Mouse (Mus musculus) R1 (cell line): ENCODE measurements around the gene Zfp322a.

Experiments
- DNase-seq: peaks from one replicate; pipeline ENCODE4 v3.0.0-alpha.2; 2018; ENCODE audit warnings: low read depth, low spot score

Gene Zfp322a

DNA sequence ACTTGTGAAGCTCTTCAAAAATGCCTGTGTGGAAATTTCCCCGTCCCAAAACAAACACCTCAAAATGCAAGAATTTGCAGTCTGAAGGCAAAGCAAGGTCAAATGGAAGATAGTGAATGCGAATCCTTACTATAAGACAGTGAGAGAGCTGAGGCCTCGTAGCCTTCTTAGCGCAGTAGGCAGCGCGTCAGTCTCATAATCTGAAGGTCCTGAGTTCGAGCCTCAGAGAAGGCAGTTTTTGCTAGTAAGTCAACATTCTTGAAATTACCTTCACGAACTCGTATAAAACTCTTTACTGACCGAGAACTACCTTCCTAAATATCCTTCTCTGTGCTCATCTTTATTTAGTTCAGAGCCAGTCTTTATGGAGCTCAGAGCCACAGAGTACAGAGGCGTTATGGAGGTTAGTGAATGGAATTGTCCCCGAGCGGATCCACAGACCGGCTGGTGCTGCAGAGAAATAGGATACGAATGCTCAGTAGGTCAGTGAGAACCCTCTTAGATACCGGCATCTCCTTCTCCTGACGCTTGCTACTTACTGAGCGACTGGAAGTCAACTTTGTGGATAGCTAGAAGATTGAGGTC, 51.6 kb downstream of the Zfp322a start:
- peak; percentile 89 for DNase-seq

DNA sequence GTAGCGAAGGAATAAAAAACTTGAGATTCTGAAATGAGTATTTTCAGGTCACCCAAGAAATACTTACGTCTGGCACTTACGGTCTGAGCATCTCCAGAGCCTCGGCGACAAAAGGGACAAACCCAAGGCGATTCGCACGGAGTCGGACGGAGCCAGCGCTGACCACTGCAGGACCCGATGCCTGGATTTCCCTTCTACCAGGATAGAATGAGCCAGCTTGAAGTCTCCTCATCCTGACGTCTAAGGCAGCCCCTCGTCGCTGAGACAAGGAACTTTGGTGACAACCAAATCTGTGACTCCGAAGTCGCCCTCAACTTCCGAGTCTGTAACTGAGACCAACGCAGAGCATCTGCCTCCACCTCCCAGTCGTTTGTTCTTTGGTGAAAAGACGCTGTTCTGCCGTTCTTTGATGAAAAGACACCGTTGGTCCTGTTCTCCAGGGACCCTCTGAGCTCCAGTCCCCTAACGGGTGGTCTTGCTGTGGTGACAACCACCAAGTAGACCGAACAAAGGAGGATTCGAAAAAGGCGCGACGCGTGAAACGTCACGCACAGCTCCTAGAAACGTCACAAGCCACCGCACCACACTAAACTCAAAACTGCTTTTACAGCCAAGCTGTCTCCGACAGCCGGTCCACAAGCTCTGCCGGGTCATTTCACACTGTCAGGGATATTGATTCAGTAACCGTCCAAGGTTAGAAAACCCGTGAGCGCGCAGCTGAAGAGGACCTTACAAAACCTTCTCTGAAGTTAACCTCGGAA, 55.9 kb downstream of the Zfp322a start:
- DNase-seq = peak; percentile 21

DNA sequence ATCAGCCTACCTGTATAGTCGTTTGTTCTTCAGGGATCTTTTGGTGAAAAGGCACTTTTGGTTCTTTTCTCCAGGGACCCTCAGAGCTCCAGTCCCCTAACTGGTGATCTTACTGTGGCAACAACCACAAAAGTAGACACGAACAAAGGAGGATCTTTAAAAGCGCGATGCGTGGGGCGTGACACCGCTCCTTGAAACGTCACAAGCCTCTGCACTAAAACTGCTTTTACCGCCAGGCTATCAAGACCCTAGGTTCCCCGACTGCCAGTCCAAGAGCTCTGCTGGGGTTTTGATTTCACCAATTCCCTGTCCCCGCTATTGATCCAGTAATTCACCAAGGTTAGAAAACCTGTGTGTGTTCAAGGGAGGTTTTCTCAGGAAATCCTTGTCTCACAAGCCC, 59.0 kb downstream of the Zfp322a start:
- peak; percentile 34 for DNase-seq

DNA sequence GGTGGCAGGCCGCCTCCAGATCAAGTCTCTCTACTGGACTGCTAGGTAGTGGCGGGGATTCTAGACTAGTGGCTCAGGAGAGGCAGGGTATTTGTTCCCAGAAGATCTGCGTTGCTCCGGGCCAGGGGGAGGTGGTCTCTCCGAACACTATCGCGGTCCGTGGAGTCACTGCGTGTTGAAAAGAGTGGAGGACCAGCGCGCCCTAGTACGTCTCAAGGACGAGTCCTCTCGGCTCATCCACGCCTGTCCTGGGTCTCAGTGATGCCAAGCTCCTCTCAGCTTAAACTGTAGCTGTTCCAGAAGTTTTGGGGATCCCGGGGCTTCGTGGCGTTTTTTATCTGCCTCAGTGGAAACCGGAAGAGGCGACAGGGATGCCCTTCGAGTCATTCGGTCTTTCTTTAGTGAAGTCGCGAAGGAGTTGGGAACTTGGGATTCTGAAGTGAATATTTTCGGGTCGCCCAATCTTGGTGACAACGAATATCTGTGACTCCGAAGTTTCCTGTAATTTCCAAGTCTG, 59.5 kb downstream of the Zfp322a start:
- DNase-seq = peak; percentile 78

DNA sequence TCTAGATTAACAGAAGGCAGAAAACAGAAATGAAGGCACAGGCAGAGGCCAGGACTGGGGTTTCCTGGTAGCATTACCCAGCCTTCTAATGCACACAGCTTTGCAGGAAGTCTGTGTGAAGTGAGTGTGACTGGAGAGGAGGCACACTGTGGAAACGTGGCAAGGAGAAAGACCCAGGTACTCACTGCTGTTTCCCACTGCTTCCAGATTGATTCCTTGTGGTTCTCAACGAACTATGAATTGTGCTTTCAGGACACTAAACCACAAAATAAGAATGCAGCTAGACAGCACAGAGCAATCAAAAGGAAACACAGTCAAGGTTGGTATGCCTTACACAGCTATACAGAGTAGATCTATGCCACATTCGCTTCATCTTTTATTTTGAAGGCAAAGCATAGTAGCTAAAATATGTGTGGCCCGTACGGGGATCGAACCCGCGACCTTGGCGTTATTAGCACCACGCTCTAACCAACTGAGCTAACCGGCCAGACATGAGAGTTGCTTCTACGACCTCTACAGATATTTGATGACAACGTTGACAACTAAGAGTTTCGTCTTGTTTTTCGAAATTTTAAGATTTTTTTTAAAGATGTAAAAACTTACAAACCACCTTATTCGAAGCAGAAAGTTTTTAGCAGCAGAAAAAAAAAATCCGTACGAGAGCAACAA, 60.2 kb downstream of the Zfp322a start:
- DNase-seq = peak; percentile 75

DNA sequence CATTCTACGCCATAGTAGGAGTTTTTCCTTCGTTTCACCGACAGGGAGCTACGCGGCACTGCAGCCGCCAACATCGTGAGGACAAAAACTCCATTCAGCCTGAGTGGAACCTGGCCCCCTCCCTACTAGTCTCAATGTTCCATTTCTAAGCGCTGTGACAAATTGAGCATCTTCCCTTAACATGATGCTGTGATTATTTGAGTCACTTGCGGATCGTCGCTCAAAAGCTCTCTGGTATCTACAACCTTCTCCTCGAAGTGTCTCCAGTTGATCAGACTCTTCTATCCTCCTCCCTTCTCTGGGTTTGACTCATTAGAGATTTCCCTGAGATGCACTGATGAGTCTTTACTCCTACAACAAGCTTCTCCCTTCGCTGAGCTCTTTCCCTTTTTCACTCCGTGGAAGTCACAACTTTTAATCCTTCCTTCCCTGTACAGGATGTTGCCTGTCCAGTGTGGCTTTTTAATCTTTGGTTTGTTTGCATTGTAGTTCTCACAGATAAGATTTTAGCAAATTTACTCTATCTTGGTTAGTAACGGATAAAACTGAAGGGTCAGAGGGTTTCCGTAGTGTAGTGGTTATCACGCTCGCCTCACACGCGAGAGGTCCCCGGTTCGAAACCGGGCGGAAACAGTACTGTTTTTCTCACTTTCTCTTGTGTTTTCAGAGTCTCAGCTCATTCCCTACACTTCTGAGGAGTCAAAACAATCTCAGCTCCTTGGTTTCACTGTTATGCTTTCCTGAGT, 61.8 kb downstream of the Zfp322a start:
- DNase-seq = peak; percentile 89

DNA sequence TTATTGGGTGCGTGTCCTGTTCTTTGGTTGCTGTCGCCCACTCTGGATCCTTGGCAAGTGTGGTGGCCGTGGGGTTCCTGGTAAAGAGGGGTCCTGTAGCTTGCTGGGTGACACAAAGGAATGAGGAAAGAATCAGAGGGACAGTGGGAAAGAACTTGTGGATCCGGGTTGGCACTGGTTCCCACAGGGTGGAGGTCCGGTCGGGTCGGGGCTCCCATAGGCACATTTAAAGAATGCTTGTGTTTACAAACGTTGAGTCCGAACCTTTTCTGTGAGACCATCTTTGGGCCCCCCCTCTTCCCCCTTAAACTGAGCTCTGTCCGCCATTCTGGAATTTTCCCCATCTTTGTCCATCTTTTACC, 62.3 kb downstream of the Zfp322a start:
- DNase-seq = no peak
